Mouse (Mus musculus): ENCODE data around the gene Zfp942.

Gene Zfp942

GRCm38 (mm10) chr17:21962107-21962907 is at the start of gene Zfp942, which contains the start of gene Zfp943:
Gene Zfp942, minus strand, starts transcription at chr17:21962464.
Gene Zfp943, plus strand, starts transcription at chr17:21962552.
- DNase-seq (ENCODE audit: low read depth, low spot score) = peak; percentile 85

- peak; percentile 54 for DNase-seq (ENCODE audit: low read depth, low spot score)
Measured at GRCm38 (mm10) chr17:21963302-21963701, 1.0 kb upstream of the Zfp942 start.

- peak; percentile 80 for DNase-seq (ENCODE audit: low read depth, low spot score)
Measured at GRCm38 (mm10) chr17:21909456-21910052, 52.7 kb downstream of the Zfp942 start, which contains the start of gene Zfp995. Gene Zfp995, minus strand, starts transcription at chr17:21909926.

GRCm38 (mm10) chr17:21909039-21909438 is 53.2 kb downstream of the Zfp942 start:
- no peak for DNase-seq (ENCODE audit: low read depth, low spot score)

All from CD4-positive helper T cell, adult 2 months (primary cell).